24 mouse cellular contexts compared by ENCODE assay signal in the genomic region with DNA sequence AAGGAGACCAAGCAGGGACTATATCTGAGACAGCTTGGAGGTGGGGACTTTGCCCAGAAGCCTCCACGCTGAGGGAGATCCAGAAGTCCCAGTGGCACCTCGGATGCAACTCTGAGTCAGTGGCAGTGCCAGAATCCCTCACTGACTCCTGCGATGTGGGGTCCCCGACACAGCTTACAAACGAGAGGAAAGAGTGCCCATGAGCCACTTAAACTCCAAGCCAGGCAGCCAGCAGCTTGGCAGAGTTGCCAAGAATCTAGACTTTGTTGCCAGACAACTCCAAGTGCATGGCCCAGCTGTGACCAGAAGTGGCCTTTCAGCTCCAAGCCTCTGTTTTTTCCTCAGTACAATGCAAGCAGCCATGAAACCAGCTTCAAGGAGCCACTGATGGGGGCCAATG. TPM values are rescaled to one million over a fixed set of nuclear protein-coding genes. Genes with fewer than 3 reads are reported as not detected.
DNase-seq lines count a peak whose midpoint lies in the region; ATAC-seq and TF ChIP-seq lines count a peak whose summit lies in the region.
"Had no signal": no experiment of that assay in that cellular context is flagged by ENCODE, and none has a peak within 500 bp of the region (broad histone marks: within the 10 kb centered on the region; RNA-seq: fewer than 3 reads in every experiment).

No protein-coding gene starts in this region.

- peak; percentile 36 to 57 for DNase-seq in cerebellum, postnatal 10 days
- no peak for DNase-seq in cerebellum, adult 2 months
- peak; percentile 60 for DNase-seq in liver, adult 2 months (ENCODE audit: extremely low read depth, low read depth, low spot score)
- DNase-seq in liver, embryonic 11.5 days (ENCODE audit: low spot score) = no peak
- peak; percentile 63 to 71 for DNase-seq in heart, postnatal 10 days
- DNase-seq in ovary, adult 18-20 months (ENCODE audit: low spot score) = no peak
- no peak for DNase-seq in kidney, adult 11 months
- DNase-seq: cerebellum, adult 11 months; embryo, embryonic 11 days; gastrocnemius, postnatal 36 days; lung, postnatal 10 days had no signal

- no peak for TF ChIP-seq CTCF in cerebellum, adult 2 months (IDR thresholded peaks at IDR 0.05; ENCODE audit: borderline replicate concordance, insufficient read depth, low read depth, low read length)
- no peak for TF ChIP-seq CTCF in liver, adult 2 months (IDR thresholded peaks at IDR 0.05; ENCODE audit: low read depth, low read length)

- H3K4me2 ChIP-seq in liver, embryonic 11.5 days = no peak overlapping the region
- H3K4me2 ChIP-seq in heart, embryonic 12.5 days = peak overlapping the region; percentile 23
- H3K4me2 ChIP-seq: embryonic facial prominence, embryonic 15.5 days; forebrain, embryonic 12.5 days; hindbrain, embryonic 12.5 days; liver, embryonic 15.5 days; neural tube, embryonic 12.5 days had no signal

- no peaks in the 10 kb centered on the region for H3K27me3 ChIP-seq in cerebellum, adult 2 months (ENCODE audit: control insufficient read depth, insufficient read depth, low read length)
- H3K27me3 ChIP-seq in liver, adult 2 months (ENCODE audit: control insufficient read depth, insufficient read depth, low read length) = no peaks in the 10 kb centered on the region
- no peaks in the 10 kb centered on the region for H3K27me3 ChIP-seq in liver, embryonic 11.5 days (replicated peaks; ENCODE audit: control insufficient read depth, insufficient read depth, low read length)
- no peaks in the 10 kb centered on the region for H3K27me3 ChIP-seq in heart, embryonic 12.5 days (replicated peaks)
- H3K27me3 ChIP-seq: embryonic facial prominence, embryonic 15.5 days; forebrain, embryonic 12.5 days; hindbrain, embryonic 12.5 days; liver, embryonic 15.5 days; neural tube, embryonic 12.5 days; Patski had no signal

- TF ChIP-seq POLR2A in cerebellum, adult 2 months (IDR thresholded peaks at IDR 0.05; ENCODE audit: borderline replicate concordance, insufficient read depth, low read length) = no peak
- TF ChIP-seq POLR2A in liver, adult 2 months (IDR thresholded peaks at IDR 0.05; ENCODE audit: extremely low read depth, insufficient read depth, low read length) = no peak

- H3K36me3 ChIP-seq in liver, adult 2 months (ENCODE audit: control insufficient read depth, insufficient read depth, low read length) = no peaks in the 10 kb centered on the region
- H3K36me3 ChIP-seq in liver, embryonic 11.5 days (ENCODE audit: control insufficient read depth, insufficient read depth, low read length) = no peaks in the 10 kb centered on the region
- no peaks in the 10 kb centered on the region for H3K36me3 ChIP-seq in heart, embryonic 12.5 days
- H3K36me3 ChIP-seq: liver, embryonic 15.5 days had no signal

- H3K4me3 ChIP-seq in cerebellum, adult 2 months (replicated peaks; ENCODE audit: insufficient read depth, low read depth, low read length) = no peak overlapping the region
- no peak overlapping the region for H3K4me3 ChIP-seq in liver, adult 2 months (ENCODE audit: insufficient read depth, low read depth, low read length)
- H3K4me3 ChIP-seq in liver, embryonic 11.5 days (ENCODE audit: low read depth, low read length) = no peak overlapping the region
- no peak overlapping the region for H3K4me3 ChIP-seq in heart, embryonic 12.5 days
- H3K4me3 ChIP-seq: embryonic facial prominence, embryonic 15.5 days; forebrain, embryonic 12.5 days; hindbrain, embryonic 12.5 days; layer of hippocampus, adult 2 months; liver, embryonic 15.5 days; neural tube, embryonic 12.5 days had no signal

- no peaks in the 10 kb centered on the region for H3K79me2 ChIP-seq in liver, adult 2 months (ENCODE audit: control insufficient read depth, insufficient read depth, low read length)

- no peak overlapping the region for H3K9ac ChIP-seq in liver, adult 2 months (ENCODE audit: low read depth, low read length)
- H3K9ac ChIP-seq in liver, embryonic 11.5 days (ENCODE audit: low read depth, low read length) = no peak overlapping the region
- H3K9ac ChIP-seq in heart, embryonic 12.5 days = no peak overlapping the region
- H3K9ac ChIP-seq: embryonic facial prominence, embryonic 15.5 days; forebrain, embryonic 12.5 days; hindbrain, embryonic 12.5 days; liver, embryonic 15.5 days; neural tube, embryonic 12.5 days had no signal

- peaks cover 20% of the 10 kb centered on the region for H3K4me1 ChIP-seq in cerebellum, adult 2 months (ENCODE audit: control insufficient read depth, insufficient read depth, low read length)
- no peaks in the 10 kb centered on the region for H3K4me1 ChIP-seq in liver, adult 2 months (ENCODE audit: control insufficient read depth, insufficient read depth, low read length)
- peaks cover 4% of the 10 kb centered on the region; the same call in 1 of the 2 replicates for H3K4me1 ChIP-seq in liver, embryonic 11.5 days (replicated peaks; ENCODE audit: control insufficient read depth, insufficient read depth, low read length)
- H3K4me1 ChIP-seq in heart, embryonic 12.5 days (replicated peaks) = peaks cover 28% of the 10 kb centered on the region

- H3K27ac ChIP-seq in cerebellum, adult 2 months (ENCODE audit: insufficient read depth, low read length) = no peak overlapping the region
- H3K27ac ChIP-seq in liver, adult 2 months (replicated peaks; ENCODE audit: insufficient read depth, low read depth, low read length) = no peak overlapping the region
- H3K27ac ChIP-seq in liver, embryonic 11.5 days (ENCODE audit: low read depth, low read length) = no peak overlapping the region
- no peak overlapping the region for H3K27ac ChIP-seq in heart, embryonic 12.5 days (ENCODE audit: poor library complexity, severe bottlenecking)
- H3K27ac ChIP-seq: embryonic facial prominence, embryonic 15.5 days; forebrain, embryonic 12.5 days; hindbrain, embryonic 12.5 days; kidney, postnatal 0 days; layer of hippocampus, adult 2 months; liver, embryonic 15.5 days; neural tube, embryonic 12.5 days had no signal

- intact Hi-C loops in heart, postnatal 10 days (cut with DNase I) = no loop called here

- 46% methylated on average over 5 of the region's 5 CpGs for WGBS in cerebellum, adult 2 months
- WGBS in liver, adult 2 months = 67% methylated on average over 5 of the region's 5 CpGs
- 86% methylated on average over 5 of the region's 5 CpGs for WGBS in liver, embryonic 11.5 days
- WGBS in heart, embryonic 12.5 days = 68% methylated on average over 5 of the region's 5 CpGs

- no peak for ATAC-seq in liver, embryonic 11.5 days (replicated peaks; ENCODE audit: low FRiP score)
- ATAC-seq in heart, embryonic 12.5 days (ENCODE audit: insufficient number of reproducible peaks, low FRiP score) = no peak
- ATAC-seq: activated CD4-positive, CD25-positive, alpha-beta regulatory T cell, adult 4 months; intestine, embryonic 16.5 days; Patski had no signal

- no peaks in the 10 kb centered on the region for H3K9me3 ChIP-seq in liver, embryonic 11.5 days (ENCODE audit: control insufficient read depth, low read length)
- H3K9me3 ChIP-seq in heart, embryonic 12.5 days (replicated peaks) = no peaks in the 10 kb centered on the region
- H3K9me3 ChIP-seq: embryonic facial prominence, embryonic 15.5 days; forebrain, embryonic 12.5 days; hindbrain, embryonic 12.5 days; liver, embryonic 15.5 days; neural tube, embryonic 12.5 days had no signal

RNA-seq across cellular contexts. Expression of gene Wiz, which starts 5.6 kb away (rescaled TPM):
- polyA plus RNA-seq in cerebellum, adult 2 months (2012; rRNA removed) = 48.5 and 51.2 TPM in 2 replicates
- 1.8 and 2.7 TPM in 2 replicates for total RNA-seq in liver, adult 2 months (2014; rRNA removed)
- polyA plus RNA-seq in liver, adult 2 months (2012; rRNA removed) = 10.4 and 14.0 TPM in 2 replicates
- 25.7 and 26.4 TPM in 2 replicates for polyA plus RNA-seq in liver, embryonic 11.5 days (2014; fragmentation: Nextera tagmentation; extraction: Ambion mirVana)
- polyA plus RNA-seq in heart, embryonic 12.5 days (2016; fragmentation: Nextera tagmentation; extraction: Ambion mirVana) = 23.7 and 23.9 TPM in 2 replicates
- total RNA-seq in heart, postnatal 10 days (2021) = 10 to 100 TPM; 29.5 to 30.7 TPM

RNA-seq across cellular contexts. Expression of gene Rasal3, which starts 19.7 kb away (rescaled TPM):
- polyA plus RNA-seq in cerebellum, adult 2 months (2012; rRNA removed) = 0.92 and 1.2 TPM in 2 replicates
- total RNA-seq in liver, adult 2 months (2014; rRNA removed) = 0.81 and 0.83 TPM in 2 replicates
- 1.2 and 1.6 TPM in 2 replicates for polyA plus RNA-seq in liver, adult 2 months (2012; rRNA removed)
- polyA plus RNA-seq in liver, embryonic 11.5 days (2014; fragmentation: Nextera tagmentation; extraction: Ambion mirVana) = 7.5 and 8.7 TPM in 2 replicates
- polyA plus RNA-seq in heart, embryonic 12.5 days (2016; fragmentation: Nextera tagmentation; extraction: Ambion mirVana) = 0.66 and 0.95 TPM in 2 replicates
- total RNA-seq in heart, postnatal 10 days (2021) = 1 to 10 TPM in 1 of 2 experiments, under 1 TPM in 1; 0.55 to 1.3 TPM
- polyA plus RNA-seq: Patski had no signal

RNA-seq across cellular contexts. Expression of gene Akap8l, which starts 33.3 kb away (rescaled TPM):
- polyA plus RNA-seq in cerebellum, adult 2 months (2012; rRNA removed) = 279 and 287 TPM in 2 replicates
- total RNA-seq in liver, adult 2 months (2014; rRNA removed) = 25.2 and 26.7 TPM in 2 replicates
- 40.5 and 62.0 TPM in 2 replicates for polyA plus RNA-seq in liver, adult 2 months (2012; rRNA removed)
- 61.4 and 74.3 TPM in 2 replicates for polyA plus RNA-seq in liver, embryonic 11.5 days (2014; fragmentation: Nextera tagmentation; extraction: Ambion mirVana)
- 79.4 and 84.6 TPM in 2 replicates for polyA plus RNA-seq in heart, embryonic 12.5 days (2016; fragmentation: Nextera tagmentation; extraction: Ambion mirVana)
- total RNA-seq in heart, postnatal 10 days (2021) = 10 to 100 TPM; 46.6 to 51.8 TPM

RNA-seq across cellular contexts. Expression of gene Pglyrp2, which starts 40.3 kb away (rescaled TPM):
- not detected in 2 replicates for polyA plus RNA-seq in cerebellum, adult 2 months (2012; rRNA removed)
- 69.5 and 141 TPM in 2 replicates for total RNA-seq in liver, adult 2 months (2014; rRNA removed)
- 198 and 251 TPM in 2 replicates for polyA plus RNA-seq in liver, adult 2 months (2012; rRNA removed)
- polyA plus RNA-seq in liver, embryonic 11.5 days (2014; fragmentation: Nextera tagmentation; extraction: Ambion mirVana) = 1.8 and 2.2 TPM in 2 replicates
- not detected in 2 replicates for polyA plus RNA-seq in heart, embryonic 12.5 days (2016; fragmentation: Nextera tagmentation; extraction: Ambion mirVana)
- total RNA-seq in heart, postnatal 10 days (2021) = under 1 TPM in 1 of 2 experiments, not detected in 1; 0.29 TPM
- total RNA-seq: layer of hippocampus, adult 2 months had no signal
- polyA plus RNA-seq: forebrain, embryonic 12.5 days; frontal cortex, adult 2 months; kidney, postnatal 0 days; limb, embryonic 11.5 days; neural tube, embryonic 12.5 days; Patski had no signal

Comparison
In these comparisons a context has a peak if more than half of its experiments do, and no peak if none do; other contexts are left out.
1. DNase-seq: peak in cerebellum, postnatal 10 days (2 of 2), liver, adult 2 months (single experiment) and heart, postnatal 10 days (2 of 2); none in cerebellum, adult 2 months (0 of 2), liver, embryonic 11.5 days (single experiment), ovary, adult 18-20 months (single experiment) and kidney, adult 11 months (single experiment).